Mouse (Mus musculus): ENCODE data around the gene Igfbpl1. TPM values are rescaled to one million over a fixed set of nuclear protein-coding genes. Genes with fewer than 3 reads are reported as not detected.
A peak's percentile ranks its signal among the peaks of the same experiment; 100 is the strongest.

Igfbpl1 gene
- 0.67 and 1.3 TPM in 2 replicates for polyA plus RNA-seq (2014; fragmentation: Nextera tagmentation; extraction: Ambion mirVana)

DNA sequence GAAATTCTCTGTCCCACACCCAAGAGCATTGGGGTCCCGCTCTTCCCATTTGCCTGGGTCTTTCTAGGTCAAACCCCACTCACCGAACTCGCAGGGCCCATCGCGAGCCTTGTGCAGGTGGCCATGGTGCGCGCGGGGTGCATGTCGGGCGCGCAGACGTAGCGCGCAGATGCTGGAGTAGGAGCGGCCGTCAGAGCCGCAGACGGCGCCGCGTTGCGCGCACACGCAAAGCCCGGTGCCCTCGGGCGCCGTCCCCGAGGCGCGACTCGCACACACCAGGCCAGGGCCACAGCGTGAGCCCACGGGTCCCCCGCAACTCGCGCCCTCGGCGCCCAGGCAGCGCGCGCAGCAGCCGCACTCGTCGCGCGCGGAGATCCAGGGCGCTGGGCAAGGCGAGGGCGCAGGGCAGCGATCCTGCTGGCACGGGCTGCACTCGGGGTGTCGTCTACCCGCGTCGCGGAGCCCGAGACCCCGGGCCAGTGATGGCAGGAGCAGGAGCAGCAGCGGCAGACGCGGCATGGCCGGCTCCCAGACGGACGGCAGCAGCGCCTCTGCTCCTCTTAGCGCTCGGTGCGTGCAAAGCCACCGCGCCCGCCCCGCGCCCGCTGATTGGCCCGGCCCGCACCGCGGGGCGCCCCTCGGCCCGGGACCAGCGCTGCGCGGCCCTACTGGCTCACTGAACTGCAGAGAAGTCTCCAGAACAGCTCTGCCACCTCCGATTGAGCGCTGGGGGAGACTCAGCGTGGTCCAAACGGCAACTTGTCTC is at the start of gene Igfbpl1:
Igfbpl1 (minus strand) TSS at position 649 of the 766 bp plus-strand sequence.
- Histone ChIP-seq H3K9ac (ENCODE audit: low read length) (no peak within 1 kb of the TSS), H3K4me2 (ENCODE audit: low read length) (peak within 1 kb of the TSS; percentile 55), H3K4me1 (replicated peaks; ENCODE audit: control insufficient read depth, insufficient read depth, low read length) (no peaks in the 10 kb centered on the region), H3K27ac (ENCODE audit: low read depth) (no peak within 1 kb of the TSS), H3K9me3 (ENCODE audit: control insufficient read depth, low read length) (no peaks in the 10 kb centered on the region), H3K36me3 (ENCODE audit: control insufficient read depth, insufficient read depth, low read length) (no peaks in the 10 kb centered on the region), H3K27me3 (replicated peaks; ENCODE audit: control insufficient read depth, insufficient read depth, low read length) (peaks cover 67% of the 10 kb centered on the region), H3K4me3 (ENCODE audit: low read depth, low read length) (peak within 1 kb of the TSS; percentile 35)
- 1% methylated on average over 91 of the region's 91 CpGs for WGBS
- DNase-seq (ENCODE audit: low spot score) = peak; percentile 67
- peak; percentile 25; the same call in 1 of the 2 replicates for ATAC-seq (replicated peaks; ENCODE audit: low FRiP score, low TSS enrichment, low read depth)

DNA sequence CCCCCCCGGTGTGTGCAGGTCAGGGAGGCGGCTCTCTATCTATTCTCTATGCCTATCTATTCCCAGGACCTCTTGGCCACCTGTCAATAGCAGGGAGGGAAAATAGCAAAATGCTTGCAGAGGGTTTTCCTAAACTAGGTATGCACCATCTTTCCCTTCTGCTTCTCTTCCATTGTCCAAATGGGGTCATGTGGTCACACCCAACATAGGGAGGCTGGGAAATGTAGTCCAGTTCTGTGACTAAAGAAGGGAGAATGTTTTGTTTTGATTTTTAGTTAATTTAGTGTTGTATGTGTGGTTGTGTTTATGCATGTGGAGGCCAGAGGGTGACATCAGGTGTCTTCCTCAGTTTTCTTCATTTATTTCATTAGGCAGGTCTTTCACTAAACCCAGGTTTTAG is 45.4 kb upstream of the Igfbpl1 start:
- Histone ChIP-seq H3K9me3 (ENCODE audit: control insufficient read depth, low read length) (no peaks in the 10 kb centered on the region), H3K4me1 (replicated peaks; ENCODE audit: control insufficient read depth, insufficient read depth, low read length) (0 out of 2 replicates have a peak, but pooled peaks cover 3% of the 10 kb centered on the region), H3K4me3 (ENCODE audit: low read depth, low read length) (no peak overlapping the region), H3K4me2 (ENCODE audit: low read length) (no peak overlapping the region), H3K36me3 (ENCODE audit: control insufficient read depth, insufficient read depth, low read length) (no peaks in the 10 kb centered on the region), H3K27ac (ENCODE audit: low read depth) (no peak overlapping the region), H3K27me3 (replicated peaks; ENCODE audit: control insufficient read depth, insufficient read depth, low read length) (no peaks in the 10 kb centered on the region), H3K9ac (ENCODE audit: low read length) (no peak overlapping the region)
- DNase-seq (ENCODE audit: low spot score) (no peak), ATAC-seq (replicated peaks; ENCODE audit: low FRiP score, low TSS enrichment, low read depth) (no peak)
- WGBS = 93% methylated on average over 2 of the region's 2 CpGs

DNA sequence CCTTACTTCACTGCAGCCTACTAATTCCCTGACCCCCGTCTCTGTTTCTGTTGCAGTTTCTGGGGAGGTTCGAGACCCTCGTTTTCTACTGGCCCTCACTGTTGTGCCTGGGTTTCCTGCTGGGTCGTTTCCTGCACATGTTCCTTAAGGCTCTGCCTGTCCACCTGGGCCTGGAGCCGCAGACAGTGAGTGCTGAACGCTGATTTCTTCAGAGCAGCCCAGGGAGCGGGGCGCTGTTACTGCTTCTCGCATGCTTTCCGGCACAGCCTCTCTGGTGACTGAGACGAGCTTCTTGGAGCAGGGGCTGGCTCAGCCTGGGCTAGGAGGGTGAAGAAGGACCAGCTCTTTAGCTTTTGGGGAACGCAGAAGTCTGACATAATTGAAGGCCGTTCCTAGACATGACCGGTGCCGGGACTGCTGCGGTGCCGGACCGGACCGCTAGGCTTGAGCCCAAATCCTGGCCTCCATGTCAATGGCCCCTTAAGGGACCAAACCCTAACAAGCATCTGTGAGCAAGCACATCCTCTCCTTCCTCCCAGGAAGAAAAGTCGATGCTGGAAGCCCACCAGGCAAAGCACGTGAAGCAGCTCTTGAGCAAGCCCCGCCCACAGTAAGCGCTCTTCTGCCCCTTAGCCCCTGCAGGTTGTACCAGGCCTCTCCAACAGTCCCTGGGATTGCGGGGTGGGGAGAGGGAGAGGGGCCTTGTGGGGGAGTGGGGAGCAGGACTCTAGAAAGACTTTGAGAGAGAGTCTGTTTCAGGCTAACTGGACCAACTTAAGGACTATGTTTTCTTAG is 42.5 kb upstream of the Igfbpl1 start:
- Histone ChIP-seq H3K27ac (ENCODE audit: low read depth) (no peak overlapping the region), H3K4me3 (ENCODE audit: low read depth, low read length) (no peak overlapping the region), H3K27me3 (replicated peaks; ENCODE audit: control insufficient read depth, insufficient read depth, low read length) (no peaks in the 10 kb centered on the region), H3K36me3 (ENCODE audit: control insufficient read depth, insufficient read depth, low read length) (no peaks in the 10 kb centered on the region), H3K4me1 (replicated peaks; ENCODE audit: control insufficient read depth, insufficient read depth, low read length) (0 out of 2 replicates have a peak, but pooled peaks cover 3% of the 10 kb centered on the region), H3K4me2 (ENCODE audit: low read length) (no peak overlapping the region), H3K9ac (ENCODE audit: low read length) (no peak overlapping the region), H3K9me3 (ENCODE audit: control insufficient read depth, low read length) (no peaks in the 10 kb centered on the region)
- ATAC-seq (replicated peaks; ENCODE audit: low FRiP score, low TSS enrichment, low read depth) (no peak), DNase-seq (ENCODE audit: low spot score) (no peak)
- 38% methylated on average over 24 of the region's 24 CpGs for WGBS

DNA sequence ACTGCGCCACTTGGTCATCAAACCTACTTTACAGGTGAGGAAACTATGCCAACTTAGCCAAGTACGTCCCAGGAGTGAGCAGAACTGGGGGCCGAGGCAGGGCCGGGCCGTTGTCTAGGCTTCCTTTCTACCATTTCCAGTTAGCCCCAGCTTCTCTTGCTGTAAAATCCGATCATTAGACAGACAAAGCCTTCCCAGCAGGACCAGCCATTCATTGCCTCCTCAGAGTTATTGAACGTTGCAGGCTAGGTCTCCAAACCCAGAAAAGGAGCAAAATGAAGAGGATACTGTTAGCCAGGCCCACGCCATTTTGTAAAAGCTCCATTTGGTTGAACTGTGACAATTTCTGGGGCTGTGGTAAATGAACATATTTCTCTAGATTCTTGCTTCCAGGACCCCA is 40.7 kb upstream of the Igfbpl1 start:
- Histone ChIP-seq H3K36me3 (ENCODE audit: control insufficient read depth, insufficient read depth, low read length) (no peaks in the 10 kb centered on the region), H3K27me3 (replicated peaks; ENCODE audit: control insufficient read depth, insufficient read depth, low read length) (no peaks in the 10 kb centered on the region), H3K9ac (ENCODE audit: low read length) (no peak overlapping the region), H3K9me3 (ENCODE audit: control insufficient read depth, low read length) (no peaks in the 10 kb centered on the region), H3K4me2 (ENCODE audit: low read length) (no peak overlapping the region), H3K4me1 (replicated peaks; ENCODE audit: control insufficient read depth, insufficient read depth, low read length) (0 out of 2 replicates have a peak, but pooled peaks cover 3% of the 10 kb centered on the region), H3K4me3 (ENCODE audit: low read depth, low read length) (no peak overlapping the region), H3K27ac (ENCODE audit: low read depth) (no peak overlapping the region)
- ATAC-seq (replicated peaks; ENCODE audit: low FRiP score, low TSS enrichment, low read depth) (no peak), DNase-seq (ENCODE audit: low spot score) (no peak)
- 86% methylated on average over 8 of the region's 8 CpGs for WGBS

DNA sequence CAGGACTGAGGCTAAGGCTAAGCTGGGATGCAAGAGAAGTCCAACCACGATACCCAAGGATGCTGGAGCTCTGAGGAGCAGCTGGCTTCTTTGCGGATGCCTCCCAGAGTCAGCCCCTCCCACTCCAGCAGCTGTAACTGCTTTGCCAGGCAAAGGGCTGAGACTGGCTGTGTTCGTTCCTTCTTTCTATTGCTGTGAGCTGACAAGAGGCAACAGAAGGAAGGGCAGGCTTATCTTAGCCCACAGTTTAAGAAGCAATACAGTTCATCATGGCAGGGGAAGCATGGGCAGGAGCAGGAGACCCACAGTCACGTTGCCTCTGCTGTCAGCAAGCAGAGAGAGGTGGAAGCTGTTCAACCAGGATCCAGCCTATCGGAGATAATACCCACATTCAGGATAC is 34.4 kb upstream of the Igfbpl1 start:
- Histone ChIP-seq H3K36me3 (ENCODE audit: control insufficient read depth, insufficient read depth, low read length) (no peaks in the 10 kb centered on the region), H3K27me3 (replicated peaks; ENCODE audit: control insufficient read depth, insufficient read depth, low read length) (no peaks in the 10 kb centered on the region), H3K4me1 (replicated peaks; ENCODE audit: control insufficient read depth, insufficient read depth, low read length) (peaks cover 4% of the 10 kb centered on the region; the same call in 1 of the 2 replicates), H3K9me3 (ENCODE audit: control insufficient read depth, low read length) (0 out of 2 replicates have a peak, but pooled peaks cover 5% of the 10 kb centered on the region), H3K27ac (ENCODE audit: low read depth) (no peak overlapping the region), H3K4me3 (ENCODE audit: low read depth, low read length) (no peak overlapping the region), H3K9ac (ENCODE audit: low read length) (no peak overlapping the region), H3K4me2 (ENCODE audit: low read length) (no peak overlapping the region)
- ATAC-seq (replicated peaks; ENCODE audit: low FRiP score, low TSS enrichment, low read depth) (no peak), DNase-seq (ENCODE audit: low spot score) (no peak)
- WGBS = 53% methylated on average over 5 of the region's 5 CpGs

DNA sequence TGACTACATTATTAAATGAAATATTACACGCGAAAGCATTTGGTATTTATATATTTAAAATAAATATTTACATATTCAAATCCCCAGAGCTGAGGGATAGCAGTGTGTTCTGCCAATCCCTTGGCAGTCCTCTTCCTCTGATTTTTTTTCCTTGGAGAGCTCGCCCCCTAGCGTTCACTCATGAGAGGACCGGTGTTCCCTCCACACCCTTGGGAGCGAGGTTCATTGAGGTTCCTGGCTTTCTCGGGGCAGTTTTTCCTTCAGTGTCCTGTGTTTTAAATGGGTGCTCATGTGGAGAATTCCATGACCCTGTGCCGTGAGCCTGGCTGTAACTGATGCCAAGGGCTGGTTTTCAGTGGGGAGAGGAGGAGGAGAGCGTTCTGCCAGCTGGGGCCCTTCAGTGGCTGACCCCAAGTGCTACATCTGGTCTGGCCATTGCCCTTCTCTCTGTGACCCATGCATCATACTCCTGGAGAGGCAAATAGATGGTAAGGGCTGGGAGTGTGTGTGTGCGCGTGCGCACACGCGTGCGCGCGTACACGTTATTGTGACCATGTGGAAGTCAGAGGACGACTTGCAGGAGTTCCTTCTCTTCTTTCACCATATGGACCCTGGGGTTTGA is 29.2 kb upstream of the Igfbpl1 start:
- peaks cover 20% of the 10 kb centered on the region; the same call in 1 of the 2 replicates for H3K4me1 ChIP-seq (replicated peaks; ENCODE audit: control insufficient read depth, insufficient read depth, low read length)
- H3K9ac ChIP-seq (ENCODE audit: low read length) = no peak overlapping the region
- H3K27me3 ChIP-seq (replicated peaks; ENCODE audit: control insufficient read depth, insufficient read depth, low read length) = no peaks in the 10 kb centered on the region
- no peak overlapping the region for H3K4me3 ChIP-seq (ENCODE audit: low read depth, low read length)
- no peak overlapping the region for H3K27ac ChIP-seq (ENCODE audit: low read depth)
- ATAC-seq (replicated peaks; ENCODE audit: low FRiP score, low TSS enrichment, low read depth) = peak; percentile 63; the same call in 1 of the 2 replicates
- H3K4me2 ChIP-seq (ENCODE audit: low read length) = no peak overlapping the region
- H3K9me3 ChIP-seq (ENCODE audit: control insufficient read depth, low read length) = 0 out of 2 replicates have a peak, but pooled peaks cover 5% of the 10 kb centered on the region
- DNase-seq (ENCODE audit: low spot score) = peak; percentile 90
- 50% methylated on average over 19 of the region's 19 CpGs for WGBS
- H3K36me3 ChIP-seq (ENCODE audit: control insufficient read depth, insufficient read depth, low read length) = no peaks in the 10 kb centered on the region

- H3K27ac ChIP-seq (ENCODE audit: low read depth) = no peak overlapping the region
- WGBS = 63% methylated on average over 15 of the region's 15 CpGs
These were observed 26.9 kb upstream of the Igfbpl1 start for GRCm38 (mm10) chr4:45853496-45854246.

GRCm38 (mm10) chr4:45851640-45852051 is 24.9 kb upstream of the Igfbpl1 start:
- H3K4me1 ChIP-seq (replicated peaks; ENCODE audit: control insufficient read depth, insufficient read depth, low read length) = peaks cover 16% of the 10 kb centered on the region
- ATAC-seq (replicated peaks; ENCODE audit: low FRiP score, low TSS enrichment, low read depth) (0 out of 2 replicates have a peak, but pooled peaks have one; percentile 28), DNase-seq (ENCODE audit: low spot score) (no peak)
- H3K27me3 ChIP-seq (replicated peaks; ENCODE audit: control insufficient read depth, insufficient read depth, low read length) = no peaks in the 10 kb centered on the region
- H3K4me2 ChIP-seq (ENCODE audit: low read length) = no peak overlapping the region
- no peak overlapping the region for H3K9ac ChIP-seq (ENCODE audit: low read length)
- no peak overlapping the region for H3K4me3 ChIP-seq (ENCODE audit: low read depth, low read length)
- no peaks in the 10 kb centered on the region for H3K36me3 ChIP-seq (ENCODE audit: control insufficient read depth, insufficient read depth, low read length)
- 25% methylated on average over 3 of the region's 3 CpGs for WGBS
- H3K27ac ChIP-seq (ENCODE audit: low read depth) = no peak overlapping the region
- H3K9me3 ChIP-seq (ENCODE audit: control insufficient read depth, low read length) = no peaks in the 10 kb centered on the region

More at GRCm38 (mm10) chr4:45853496-45854246, 26.9 kb upstream of the Igfbpl1 start:
- Histone ChIP-seq H3K4me3 (ENCODE audit: low read depth, low read length) (no peak overlapping the region), H3K9ac (ENCODE audit: low read length) (no peak overlapping the region), H3K27me3 (replicated peaks; ENCODE audit: control insufficient read depth, insufficient read depth, low read length) (no peaks in the 10 kb centered on the region), H3K36me3 (ENCODE audit: control insufficient read depth, insufficient read depth, low read length) (no peaks in the 10 kb centered on the region), H3K9me3 (ENCODE audit: control insufficient read depth, low read length) (no peaks in the 10 kb centered on the region), H3K4me2 (ENCODE audit: low read length) (no peak overlapping the region), H3K4me1 (replicated peaks; ENCODE audit: control insufficient read depth, insufficient read depth, low read length) (peaks cover 16% of the 10 kb centered on the region)
- ATAC-seq (replicated peaks; ENCODE audit: low FRiP score, low TSS enrichment, low read depth) (no peak), DNase-seq (ENCODE audit: low spot score) (no peak)

All from intestine, embryonic 14.5 days (tissue).